Mouse (Mus musculus) gastrocnemius, adult 2 months (tissue): ENCODE measurements at regions not wholly inside any gene's neighbourhood (a gene's known extent, or its start where the extent isn't known, plus 50 kb on each side); places are given as distances from the start of the nearest gene placed in this dataset.

Experiments used
- DNase-seq: peaks from one replicate; pipeline ENCODE4 v3.0.0; 2022
- H3K27ac ChIP-seq: fragments of 200-600 bp; 2 replicates; pipeline ENCODE4 v1.8.1; 2022; ENCODE audit warnings: mild to moderate bottlenecking
- H3K4me3 ChIP-seq: fragments of 200-600 bp; 2 replicates; pipeline ENCODE4 v1.8.1; 2022; ENCODE audit warnings: mild to moderate bottlenecking, moderate library complexity
- CTCF ChIP-seq: fragments of 200-600 bp; IDR thresholded peaks from 2 replicates; pipeline ENCODE4 v1.8.1; 2022; ENCODE audit warnings: antibody characterized with exemption, mild to moderate bottlenecking, moderate library complexity
- intact Hi-C: fragments of 180-260 bp; cut with DNase I; formaldehyde crosslinking; loops from one replicate; pipeline ENCODE4 v1.15.1; 2025

- peak; percentile 13; the same call in 1 of the 2 replicates for TF ChIP-seq CTCF
- peak overlapping the region; percentile 43 for H3K27ac ChIP-seq
- peak overlapping the region; percentile 63 for H3K4me3 ChIP-seq
- intact Hi-C loops: no loop called here
- DNase-seq: peak; percentile 31
These were observed 64.4 kb upstream of the Zeb2 start for GRCm38 (mm10) chr2:45181552-45181951.

DNA sequence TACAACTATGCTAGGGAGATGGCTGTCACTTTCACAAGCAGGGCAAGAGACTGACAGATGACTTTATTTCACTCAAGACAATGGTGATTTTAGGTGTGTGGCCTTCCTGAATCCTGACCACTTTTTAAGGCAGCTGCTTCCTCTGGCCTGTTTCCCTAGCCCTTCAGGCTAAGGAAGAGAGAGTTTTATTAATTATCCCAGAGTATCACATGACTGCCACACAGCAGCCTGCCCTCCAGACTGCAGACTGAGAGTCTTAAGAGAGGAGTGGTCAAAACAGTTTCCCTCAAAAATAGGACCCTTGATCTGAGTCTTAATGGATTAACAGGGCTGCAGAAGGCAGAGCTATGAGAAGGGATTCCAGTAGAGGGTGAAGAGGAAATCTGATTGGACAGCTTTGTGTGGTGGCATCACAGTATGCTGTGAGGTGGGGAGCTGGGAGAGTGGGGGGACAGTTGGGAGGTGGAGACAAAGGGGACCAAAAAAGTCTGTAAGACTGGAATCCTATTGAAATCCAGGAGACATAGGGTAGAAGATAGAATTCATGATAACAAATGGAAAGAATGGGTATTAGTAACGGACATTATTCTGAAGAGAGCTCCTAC, 61.8 kb upstream of the Zeb2 start:
- DNase-seq: no peak
- intact Hi-C loops: no loop called here
- no peak overlapping the region for H3K27ac ChIP-seq
- no peak for TF ChIP-seq CTCF
- H3K4me3 ChIP-seq: no peak overlapping the region

DNA sequence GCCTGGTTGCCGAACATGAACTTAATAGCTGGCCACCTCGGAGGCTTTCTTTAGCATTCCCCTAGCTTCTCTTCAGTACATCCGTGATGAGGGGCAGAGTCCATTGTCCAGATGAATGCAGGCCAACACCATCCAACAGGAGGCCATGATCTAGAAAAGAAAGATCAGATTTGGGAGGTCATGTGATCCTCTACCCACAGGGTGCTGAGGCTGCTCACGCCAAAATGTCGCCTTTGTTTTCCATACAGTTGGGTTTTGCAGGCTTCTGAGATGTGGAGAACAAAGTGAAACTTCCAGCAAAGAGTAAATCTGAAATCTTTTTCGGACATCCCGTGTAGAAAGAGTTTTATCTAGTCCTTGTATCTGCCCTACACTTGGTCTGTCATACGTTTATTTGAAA, 55.2 kb upstream of the Zeb2 start:
- intact Hi-C loops: no loop called here
- H3K27ac ChIP-seq: no peak overlapping the region
- H3K4me3 ChIP-seq: no peak overlapping the region
- DNase-seq: no peak
- no peak for TF ChIP-seq CTCF

GRCm38 (mm10) chr2:45171520-45172173, 54.5 kb upstream of the Zeb2 start:
- Histone ChIP-seq H3K4me3 (no peak overlapping the region), H3K27ac (no peak overlapping the region)
- intact Hi-C loops: no loop called here
- no peak for DNase-seq
- TF ChIP-seq CTCF: no peak

GRCm38 (mm10) chr2:45170272-45170671, 53.1 kb upstream of the Zeb2 start:
- intact Hi-C loops: no loop called here
- no peak for DNase-seq
- Histone ChIP-seq H3K4me3 (no peak overlapping the region), H3K27ac (no peak overlapping the region)
- no peak for TF ChIP-seq CTCF

DNA sequence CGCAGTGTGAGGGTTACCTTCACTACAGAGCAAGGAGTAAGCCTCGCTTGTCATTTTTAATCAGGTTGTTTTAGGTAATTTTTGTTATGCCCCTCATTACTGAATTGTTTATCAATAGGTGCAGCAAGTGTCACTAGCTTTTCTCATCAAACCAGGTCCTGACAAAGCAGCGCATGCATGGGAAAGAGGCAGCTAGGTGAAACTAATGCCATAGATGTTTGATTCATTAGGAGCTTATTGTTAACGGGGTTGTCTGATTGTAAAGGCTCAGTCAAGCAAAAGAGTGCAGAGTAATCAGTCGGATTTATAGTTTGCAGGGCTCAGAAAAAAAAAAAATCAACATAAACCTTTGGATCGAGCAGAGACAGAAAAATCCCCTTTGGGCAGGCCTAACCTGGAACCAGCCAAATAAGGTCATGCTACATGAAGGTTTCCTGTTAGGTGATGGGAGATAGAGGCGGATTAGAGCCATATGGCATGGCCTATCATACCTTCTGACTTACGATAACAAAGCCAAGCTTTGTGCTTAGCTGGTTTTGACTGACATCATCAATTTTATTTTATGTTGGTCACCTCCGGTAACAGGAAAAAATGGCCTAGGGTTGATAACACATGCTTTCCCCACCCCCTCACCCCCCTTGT, 52.4 kb upstream of the Zeb2 start:
- DNase-seq: no peak
- intact Hi-C loops: no loop called here
- Histone ChIP-seq H3K4me3 (no peak overlapping the region), H3K27ac (no peak overlapping the region)
- TF ChIP-seq CTCF: no peak

DNA sequence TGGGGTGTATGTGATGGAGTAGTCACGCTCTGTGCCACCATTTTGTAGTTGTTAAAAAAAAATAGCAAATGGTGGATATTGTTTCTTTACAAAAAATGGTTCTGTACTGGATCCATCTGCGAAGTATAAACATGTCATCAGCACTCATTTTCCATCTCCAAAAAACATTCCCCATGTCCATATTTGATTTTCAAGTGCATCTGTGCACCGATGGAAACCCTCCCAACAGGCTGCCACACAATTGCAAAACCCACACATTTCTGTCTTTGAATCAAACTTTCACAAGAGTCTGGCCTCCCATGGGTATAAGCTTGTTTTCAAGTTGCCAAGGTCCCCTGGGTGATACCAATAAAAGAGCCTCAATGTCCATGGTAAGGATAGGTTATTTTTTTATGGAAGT, 51.4 kb upstream of the Zeb2 start:
- DNase-seq: no peak
- TF ChIP-seq CTCF: no peak
- intact Hi-C loops: no loop called here
- no peak overlapping the region for H3K4me3 ChIP-seq
- no peak overlapping the region for H3K27ac ChIP-seq
